Mouse (Mus musculus) midbrain, embryonic 12.5 days (tissue): ENCODE measurements around the gene Grxcr1. TPM values are rescaled to one million over a fixed set of nuclear protein-coding genes. Genes with fewer than 3 reads are reported as not detected.

Source experiments
- ATAC-seq: fragments of 200-750 bp; cut with Nextera tagmentation; 2 replicates; pipeline ENCODE4 v1.8.0; 2017; ENCODE audit warnings: low read depth, moderate TSS enrichment, moderate library complexity; ENCODE audit not compliant: low FRiP score
- H3K27ac ChIP-seq: fragments of 300-500 bp; sonication (generic); replicated peaks from 2 replicates; pipeline ENCODE4 v1.5.1; 2016; ENCODE audit warnings: mild to moderate bottlenecking
- H3K27me3 ChIP-seq: fragments of 300-500 bp; sonication (generic); 2 replicates; pipeline ENCODE4 v1.6.1; 2016; ENCODE audit warnings: mild to moderate bottlenecking
- H3K36me3 ChIP-seq: fragments of 300-500 bp; sonication (generic); 2 replicates; pipeline ENCODE4 v1.6.1; 2016
- H3K4me1 ChIP-seq: fragments of 300-500 bp; sonication (generic); 2 replicates; pipeline ENCODE4 v1.6.1; 2016
- H3K4me2 ChIP-seq: fragments of 300-500 bp; sonication (generic); replicated peaks from 2 replicates; pipeline ENCODE4 v1.6.1; 2016; ENCODE audit warnings: mild to moderate bottlenecking, moderate library complexity
- H3K4me3 ChIP-seq: fragments of 300-500 bp; sonication (generic); 2 replicates; pipeline ENCODE4 v1.5.1; 2016; ENCODE audit warnings: mild to moderate bottlenecking
- H3K9ac ChIP-seq: fragments of 300-500 bp; sonication (generic); replicated peaks from 2 replicates; pipeline ENCODE4 v1.6.1; 2016; ENCODE audit warnings: mild to moderate bottlenecking, moderate library complexity
- H3K9me3 ChIP-seq: fragments of 300-500 bp; sonication (generic); 2 replicates; pipeline ENCODE4 v1.6.1; 2016; ENCODE audit warnings: mild to moderate bottlenecking
- WGBS: fragments of 180-500 bp; shearing (Covaris S2); methylation state at CpG from one replicate; pipeline ENCODE4 v1.1.7; 2016; 5-methylcytosine and 5-hydroxymethylcytosine counted together
- polyA plus RNA-seq: library from polyadenylated mRNA; unstranded; fragments of >200 nt; fragmentation: Nextera tagmentation; extraction: Ambion mirVana; gene quantifications from 2 replicates; pipeline ENCODE4 v1.2.1, GENCODE M21; 2016

Grxcr1 gene
- polyA plus RNA-seq, 1 experiment from 2014 or later = not detected

- ATAC-seq = no peak
- H3K27ac ChIP-seq = no peak overlapping the region
- WGBS = 87% methylated on average over 5 of the region's 5 CpGs
- no peak overlapping the region for H3K4me2 ChIP-seq
- no peaks in the 10 kb centered on the region for H3K9me3 ChIP-seq
- H3K4me1 ChIP-seq = no peaks in the 10 kb centered on the region
- no peaks in the 10 kb centered on the region for H3K27me3 ChIP-seq
- H3K4me3 ChIP-seq = no peak overlapping the region
- no peak overlapping the region for H3K9ac ChIP-seq
- H3K36me3 ChIP-seq = no peaks in the 10 kb centered on the region
These were observed 66.3 kb downstream of the Grxcr1 start for GRCm38 (mm10) chr5:68097665-68098624.

GRCm38 (mm10) chr5:68112430-68113036 lies 80.9 kb downstream of the Grxcr1 start:
- Histone ChIP-seq H3K9me3 (no peaks in the 10 kb centered on the region), H3K27ac (no peak overlapping the region), H3K9ac (no peak overlapping the region), H3K4me3 (no peak overlapping the region), H3K4me1 (no peaks in the 10 kb centered on the region), H3K27me3 (no peaks in the 10 kb centered on the region), H3K36me3 (no peaks in the 10 kb centered on the region), H3K4me2 (no peak overlapping the region)
- ATAC-seq = no peak
- WGBS = 65% methylated on average over 6 of the region's 6 CpGs

GRCm38 (mm10) chr5:68120880-68121279 lies 89.2 kb downstream of the Grxcr1 start:
- WGBS = 53% methylated on average over 2 of the region's 2 CpGs
- no peak for ATAC-seq
- Histone ChIP-seq H3K27ac (no peak overlapping the region), H3K4me1 (no peaks in the 10 kb centered on the region), H3K9me3 (no peaks in the 10 kb centered on the region), H3K4me2 (no peak overlapping the region), H3K4me3 (no peak overlapping the region), H3K9ac (no peak overlapping the region), H3K36me3 (no peaks in the 10 kb centered on the region), H3K27me3 (no peaks in the 10 kb centered on the region)

GRCm38 (mm10) chr5:68122883-68123282 lies 91.2 kb downstream of the Grxcr1 start:
- H3K4me2 ChIP-seq = no peak overlapping the region
- H3K4me1 ChIP-seq = no peaks in the 10 kb centered on the region
- no peak for ATAC-seq
- no peak overlapping the region for H3K4me3 ChIP-seq
- no peak overlapping the region for H3K27ac ChIP-seq
- no peaks in the 10 kb centered on the region for H3K36me3 ChIP-seq
- H3K9ac ChIP-seq = no peak overlapping the region
- 78% methylated on average over 3 of the region's 3 CpGs for WGBS
- H3K27me3 ChIP-seq = no peaks in the 10 kb centered on the region
- H3K9me3 ChIP-seq = no peaks in the 10 kb centered on the region

GRCm38 (mm10) chr5:68125478-68125877 lies 93.8 kb downstream of the Grxcr1 start:
- no peaks in the 10 kb centered on the region for H3K9me3 ChIP-seq
- ATAC-seq = no peak
- no peaks in the 10 kb centered on the region for H3K27me3 ChIP-seq
- H3K9ac ChIP-seq = no peak overlapping the region
- no peak overlapping the region for H3K4me2 ChIP-seq
- H3K4me1 ChIP-seq = no peaks in the 10 kb centered on the region
- no peak overlapping the region for H3K27ac ChIP-seq
- no peak overlapping the region for H3K4me3 ChIP-seq
- H3K36me3 ChIP-seq = no peaks in the 10 kb centered on the region
- 90% methylated on average over 1 of the region's 1 CpGs for WGBS

- WGBS = 13% methylated on average over 4 of the region's 4 CpGs
- Histone ChIP-seq H3K4me2 (no peak overlapping the region), H3K27ac (no peak overlapping the region), H3K9me3 (no peaks in the 10 kb centered on the region), H3K9ac (no peak overlapping the region), H3K4me1 (no peaks in the 10 kb centered on the region), H3K36me3 (no peaks in the 10 kb centered on the region), H3K27me3 (no peaks in the 10 kb centered on the region), H3K4me3 (no peak overlapping the region)
- ATAC-seq = 0 out of 2 replicates have a peak, but pooled peaks have one; percentile 47
These were observed 96.8 kb downstream of the Grxcr1 start for GRCm38 (mm10) chr5:68128421-68128820.

- no peaks in the 10 kb centered on the region for H3K27me3 ChIP-seq
- no peak overlapping the region for H3K4me3 ChIP-seq
- no peaks in the 10 kb centered on the region for H3K4me1 ChIP-seq
- H3K9ac ChIP-seq = no peak overlapping the region
- no peaks in the 10 kb centered on the region for H3K36me3 ChIP-seq
- ATAC-seq = no peak
- no peak overlapping the region for H3K27ac ChIP-seq
- WGBS = 70% methylated on average over 3 of the region's 3 CpGs
- H3K4me2 ChIP-seq = no peak overlapping the region
- H3K9me3 ChIP-seq = no peaks in the 10 kb centered on the region
These were observed 97.4 kb downstream of the Grxcr1 start for GRCm38 (mm10) chr5:68128821-68129608.

- 30% methylated on average over 1 of the region's 1 CpGs for WGBS
- H3K4me1 ChIP-seq = no peaks in the 10 kb centered on the region
- no peak overlapping the region for H3K27ac ChIP-seq
- no peaks in the 10 kb centered on the region for H3K36me3 ChIP-seq
- H3K4me2 ChIP-seq = no peak overlapping the region
- no peak for ATAC-seq
- H3K27me3 ChIP-seq = no peaks in the 10 kb centered on the region
- H3K9me3 ChIP-seq = no peaks in the 10 kb centered on the region
- no peak overlapping the region for H3K9ac ChIP-seq
- no peak overlapping the region for H3K4me3 ChIP-seq
These were observed 115.2 kb downstream of the Grxcr1 start for GRCm38 (mm10) chr5:68146818-68147217.

GRCm38 (mm10) chr5:68149946-68150345 lies 118.3 kb downstream of the Grxcr1 start:
- Histone ChIP-seq H3K27me3 (no peaks in the 10 kb centered on the region), H3K4me3 (no peak overlapping the region), H3K4me1 (no peaks in the 10 kb centered on the region), H3K9me3 (no peaks in the 10 kb centered on the region), H3K9ac (no peak overlapping the region), H3K36me3 (no peaks in the 10 kb centered on the region), H3K4me2 (no peak overlapping the region), H3K27ac (no peak overlapping the region)
- WGBS = 73% methylated on average over 3 of the region's 3 CpGs
- no peak for ATAC-seq

- WGBS = 85% methylated on average over 4 of the region's 4 CpGs
- H3K4me3 ChIP-seq = no peak overlapping the region
- no peaks in the 10 kb centered on the region for H3K9me3 ChIP-seq
- no peaks in the 10 kb centered on the region for H3K4me1 ChIP-seq
- ATAC-seq = no peak
- H3K9ac ChIP-seq = no peak overlapping the region
- no peak overlapping the region for H3K4me2 ChIP-seq
- no peaks in the 10 kb centered on the region for H3K36me3 ChIP-seq
- H3K27me3 ChIP-seq = no peaks in the 10 kb centered on the region
- no peak overlapping the region for H3K27ac ChIP-seq
These were observed 118.9 kb downstream of the Grxcr1 start for GRCm38 (mm10) chr5:68150347-68151043.

GRCm38 (mm10) chr5:68162503-68162902 lies 130.9 kb downstream of the Grxcr1 start:
- H3K27me3 ChIP-seq = no peaks in the 10 kb centered on the region
- H3K36me3 ChIP-seq = no peaks in the 10 kb centered on the region
- H3K4me3 ChIP-seq = no peak overlapping the region
- H3K9me3 ChIP-seq = no peaks in the 10 kb centered on the region
- no peak overlapping the region for H3K4me2 ChIP-seq
- ATAC-seq = 0 out of 2 replicates have a peak, but pooled peaks have one; percentile 23
- WGBS = 54% methylated on average over 2 of the region's 2 CpGs
- H3K27ac ChIP-seq = no peak overlapping the region
- no peaks in the 10 kb centered on the region for H3K4me1 ChIP-seq
- H3K9ac ChIP-seq = no peak overlapping the region
